Mouse (Mus musculus): ENCODE measurements around the gene Slc2a3. TPM values are rescaled to one million over a fixed set of nuclear protein-coding genes. Genes with fewer than 3 reads are reported as not detected.
"Not testable (repeated sequence)": the region's sequence is repeated elsewhere in the genome, so short reads cannot be mapped to it uniquely, and the experiment has no call there.

The Slc2a3 gene
- polyA plus RNA-seq, 1 experiment from 2014 or later, result 10.4 TPM

GRCm38 (mm10) chr6:122755913-122756312 lies 45.5 kb downstream of the Slc2a3 start:
- H3K4me3 ChIP-seq (replicated peaks), result no peak overlapping the region
- no peak overlapping the region for H3K27ac ChIP-seq
- H3K9ac ChIP-seq, result no peak overlapping the region
- H3K9me3 ChIP-seq (replicated peaks), result no peaks in the 10 kb centered on the region
- H3K4me1 ChIP-seq, result no peaks in the 10 kb centered on the region
- no peak overlapping the region for H3K4me2 ChIP-seq
- WGBS, result 35% methylated on average over 1 of the region's 2 CpGs
- no peaks in the 10 kb centered on the region for H3K36me3 ChIP-seq
- no peaks in the 10 kb centered on the region for H3K27me3 ChIP-seq
- ATAC-seq (replicated peaks; ENCODE audit: low FRiP score), result no peak

DNA sequence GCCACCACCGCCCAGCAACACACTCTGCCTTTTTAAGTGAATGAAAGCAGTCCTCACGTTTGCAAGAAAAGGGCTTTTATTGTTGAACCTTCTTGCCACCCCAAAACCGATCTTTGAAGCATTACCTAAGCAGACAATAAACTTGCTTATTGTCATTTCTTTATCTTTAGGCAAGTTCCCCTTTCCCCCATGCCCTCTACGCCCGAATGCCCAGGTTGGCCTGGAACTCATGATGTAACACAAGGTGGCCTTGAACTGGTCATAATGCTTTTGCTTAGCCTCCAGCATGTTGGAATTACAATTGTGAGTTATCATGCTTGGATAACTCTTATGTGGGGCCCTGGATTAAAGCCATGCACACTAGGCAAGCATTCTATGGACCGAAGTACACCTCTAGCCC lies 50.9 kb downstream of the Slc2a3 start:
- peaks cover 9% of the 10 kb centered on the region; the same call in 1 of the 2 replicates for H3K27me3 ChIP-seq
- no peak overlapping the region for H3K4me2 ChIP-seq
- 81% methylated on average over 6 of the region's 6 CpGs for WGBS
- no peak overlapping the region for H3K27ac ChIP-seq
- H3K9ac ChIP-seq, result no peak overlapping the region
- H3K4me1 ChIP-seq, result no peaks in the 10 kb centered on the region
- H3K4me3 ChIP-seq (replicated peaks), result no peak overlapping the region
- H3K9me3 ChIP-seq (replicated peaks), result no peaks in the 10 kb centered on the region
- no peaks in the 10 kb centered on the region for H3K36me3 ChIP-seq
- no peak for ATAC-seq (replicated peaks; ENCODE audit: low FRiP score)

DNA sequence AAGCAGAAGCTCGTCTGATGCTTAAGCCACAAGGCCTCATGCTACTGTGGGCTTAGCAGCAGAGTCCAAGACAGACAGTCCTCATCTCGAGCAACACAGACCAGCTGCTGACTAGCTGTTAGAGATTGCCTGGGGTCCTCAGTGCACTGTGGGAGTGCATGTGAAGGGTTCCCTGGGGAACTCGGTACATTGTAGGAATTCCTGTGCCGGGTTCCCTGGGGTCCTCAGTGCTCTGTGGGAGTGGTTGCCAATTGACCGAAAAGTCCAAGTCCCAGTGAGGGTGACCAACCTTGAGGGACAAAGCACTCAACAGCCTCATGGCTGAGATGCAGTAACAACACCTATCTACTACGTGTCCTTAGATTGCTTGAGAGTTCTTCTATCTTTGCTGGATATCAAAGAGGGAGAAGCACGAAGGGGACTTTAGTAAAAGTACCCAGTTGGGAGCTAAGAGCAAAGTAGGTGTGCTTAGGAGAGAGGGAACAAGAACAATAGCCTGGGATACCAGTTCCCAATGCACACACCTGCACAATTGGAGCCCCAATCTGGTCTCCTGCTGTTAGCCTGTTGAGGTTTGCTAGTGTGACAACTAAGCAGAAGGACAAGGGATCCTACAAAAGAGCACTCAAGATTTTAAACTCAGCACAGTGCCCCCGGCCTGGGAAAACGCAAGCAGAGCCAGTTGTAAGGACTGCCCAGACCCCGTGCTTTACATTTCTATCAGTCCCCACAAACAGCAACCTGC lies 56.8 kb downstream of the Slc2a3 start:
- Histone ChIP-seq H3K27ac (no peak overlapping the region), H3K4me2 (no peak overlapping the region), H3K9ac (no peak overlapping the region), H3K4me1 (peaks cover 25% of the 10 kb centered on the region), H3K36me3 (no peaks in the 10 kb centered on the region), H3K9me3 (replicated peaks) (no peaks in the 10 kb centered on the region), H3K27me3 (peaks cover 63% of the 10 kb centered on the region), H3K4me3 (replicated peaks) (no peak overlapping the region)
- no peak for ATAC-seq (replicated peaks; ENCODE audit: low FRiP score)
- WGBS, result 42% methylated on average over 10 of the region's 10 CpGs

- no peak overlapping the region for H3K9ac ChIP-seq
- H3K4me3 ChIP-seq (replicated peaks), result no peak overlapping the region
- no peak overlapping the region for H3K27ac ChIP-seq
- 15% methylated on average over 11 of the region's 11 CpGs for WGBS
- no peak for ATAC-seq (replicated peaks; ENCODE audit: low FRiP score)
- peaks cover 63% of the 10 kb centered on the region for H3K27me3 ChIP-seq
- no peaks in the 10 kb centered on the region for H3K9me3 ChIP-seq (replicated peaks)
- H3K36me3 ChIP-seq, result no peaks in the 10 kb centered on the region
- H3K4me1 ChIP-seq, result peaks cover 25% of the 10 kb centered on the region
- H3K4me2 ChIP-seq, result no peak overlapping the region
These were observed 58.1 kb downstream of the Slc2a3 start for GRCm38 (mm10) chr6:122743353-122743752.

- WGBS, result under 1% methylated on average over 23 of the region's 23 CpGs
- no peak for ATAC-seq (replicated peaks; ENCODE audit: low FRiP score)
- Histone ChIP-seq H3K4me1 (peaks cover 25% of the 10 kb centered on the region), H3K36me3 (no peaks in the 10 kb centered on the region), H3K27me3 (peaks cover 63% of the 10 kb centered on the region), H3K9me3 (replicated peaks) (no peaks in the 10 kb centered on the region), H3K9ac (peak overlapping the region; percentile 31), H3K27ac (no peak overlapping the region), H3K4me3 (replicated peaks) (peak overlapping the region; percentile 54), H3K4me2 (peak overlapping the region; percentile 77)
These were observed 59.1 kb downstream of the Slc2a3 start for GRCm38 (mm10) chr6:122742228-122742899.

DNA sequence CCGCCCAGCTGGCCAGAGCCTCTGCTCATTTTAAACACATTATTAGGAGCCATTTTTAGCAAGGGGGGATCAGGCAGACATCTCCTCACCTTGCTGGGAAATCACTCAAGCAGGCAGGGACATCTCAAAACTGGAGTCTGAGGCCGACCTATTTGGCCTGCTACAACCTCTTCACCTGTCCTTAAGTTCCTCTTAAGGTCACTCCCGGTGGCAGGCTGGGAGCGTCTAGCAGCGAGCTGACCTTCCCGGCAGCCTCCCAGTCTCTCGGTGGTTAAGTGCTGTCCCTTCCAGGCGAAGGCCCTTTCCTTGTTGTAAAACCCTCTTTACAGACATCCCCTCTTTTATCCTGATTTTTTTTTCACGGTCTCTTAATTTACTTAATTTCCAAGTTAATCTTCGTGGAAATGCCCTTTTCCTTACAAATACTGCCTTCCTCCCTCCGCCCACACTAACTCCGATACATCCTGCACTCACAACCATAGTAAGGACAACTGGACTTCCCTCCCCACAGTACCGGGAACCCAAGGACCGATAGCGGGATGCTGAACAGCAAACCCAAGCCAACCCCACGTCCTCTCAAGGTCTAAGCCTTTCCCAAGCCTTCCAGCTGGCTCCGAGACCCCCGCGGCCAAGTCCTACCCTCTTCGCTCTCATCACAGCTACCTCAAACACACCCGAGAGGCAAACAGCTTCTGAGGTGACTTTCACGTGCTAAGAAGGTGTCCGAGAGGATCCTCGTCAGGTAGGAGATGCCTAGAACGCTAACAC lies 59.8 kb downstream of the Slc2a3 start:
- no peaks in the 10 kb centered on the region for H3K36me3 ChIP-seq
- WGBS, result 4% methylated on average over 25 of the region's 25 CpGs
- no peak for ATAC-seq (replicated peaks; ENCODE audit: low FRiP score)
- peak overlapping the region; percentile 54 for H3K4me3 ChIP-seq (replicated peaks)
- peak overlapping the region; percentile 31; the same call in 1 of the 2 replicates for H3K9ac ChIP-seq
- H3K27me3 ChIP-seq, result peaks cover 63% of the 10 kb centered on the region
- peaks cover 25% of the 10 kb centered on the region for H3K4me1 ChIP-seq
- peak overlapping the region; percentile 77 for H3K4me2 ChIP-seq
- H3K27ac ChIP-seq, result no peak overlapping the region
- H3K9me3 ChIP-seq (replicated peaks), result no peaks in the 10 kb centered on the region

GRCm38 (mm10) chr6:122739952-122740351 lies 61.5 kb downstream of the Slc2a3 start:
- WGBS, result 12% methylated on average over 8 of the region's 8 CpGs
- no peak overlapping the region for H3K27ac ChIP-seq
- peaks cover 48% of the 10 kb centered on the region for H3K27me3 ChIP-seq
- no peak overlapping the region for H3K9ac ChIP-seq
- ATAC-seq (replicated peaks; ENCODE audit: low FRiP score), result no peak
- peak overlapping the region; percentile 20 for H3K4me2 ChIP-seq
- H3K4me1 ChIP-seq, result peaks cover 23% of the 10 kb centered on the region
- no peaks in the 10 kb centered on the region for H3K36me3 ChIP-seq
- no peaks in the 10 kb centered on the region for H3K9me3 ChIP-seq (replicated peaks)
- no peak overlapping the region for H3K4me3 ChIP-seq (replicated peaks)

GRCm38 (mm10) chr6:122719942-122720341 lies 81.5 kb downstream of the Slc2a3 start:
- Histone ChIP-seq H3K36me3 (no peaks in the 10 kb centered on the region), H3K4me1 (no peaks in the 10 kb centered on the region), H3K27me3 (no peaks in the 10 kb centered on the region), H3K27ac (no peak overlapping the region), H3K4me3 (replicated peaks) (no peak overlapping the region), H3K9me3 (replicated peaks) (no peaks in the 10 kb centered on the region), H3K4me2 (no peak overlapping the region), H3K9ac (no peak overlapping the region)
- no peak for ATAC-seq (replicated peaks; ENCODE audit: low FRiP score)
- 26% methylated on average over 2 of the region's 2 CpGs for WGBS

DNA sequence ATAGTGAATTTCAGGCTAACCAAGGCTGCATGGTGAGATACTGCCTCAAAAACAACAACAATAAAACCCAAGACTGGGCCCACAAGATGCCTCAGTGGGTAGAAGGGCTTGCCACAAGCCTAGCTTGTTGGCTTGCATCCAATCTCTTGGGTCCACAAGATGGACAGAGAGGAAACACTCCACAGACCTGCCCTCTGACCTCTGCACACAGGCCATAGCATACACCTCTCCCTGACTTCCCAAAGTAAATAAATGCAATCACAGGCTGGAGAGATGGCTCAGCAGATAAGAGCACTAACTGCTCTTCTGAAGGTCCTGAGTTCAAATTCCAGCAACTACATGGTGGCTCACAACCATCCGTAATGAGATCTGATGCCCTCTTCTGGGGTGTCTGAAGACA lies 83.2 kb downstream of the Slc2a3 start:
- H3K27me3 ChIP-seq; H3K4me3 ChIP-seq (replicated peaks); ATAC-seq (replicated peaks; ENCODE audit: low FRiP score); H3K9ac ChIP-seq; H3K9me3 ChIP-seq (replicated peaks); H3K4me1 ChIP-seq; H3K27ac ChIP-seq; H3K4me2 ChIP-seq; H3K36me3 ChIP-seq: not testable (repeated sequence)
- 84% methylated on average over 1 of the region's 1 CpGs for WGBS

DNA sequence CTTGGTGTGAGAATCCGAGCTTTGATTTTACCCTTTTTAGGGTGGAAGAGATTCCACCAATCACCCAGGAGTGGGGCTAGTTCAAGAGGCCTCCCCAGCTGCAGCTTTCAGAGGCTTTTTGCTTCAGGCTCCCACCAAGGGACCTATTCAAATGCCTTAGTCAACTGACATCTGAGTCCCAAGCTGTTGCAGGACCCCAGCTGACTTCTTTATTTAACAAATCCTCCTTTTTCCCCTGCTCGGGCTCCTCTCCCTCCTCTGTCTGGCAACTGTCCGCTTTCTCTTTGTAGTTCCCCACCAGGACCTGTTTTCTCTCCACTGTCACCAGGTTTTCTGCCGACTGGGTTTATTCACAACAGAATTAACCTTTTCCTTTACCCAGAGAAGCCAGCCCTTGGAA lies 85.6 kb downstream of the Slc2a3 start:
- ATAC-seq (replicated peaks; ENCODE audit: low FRiP score), result no peak
- 14% methylated on average over 4 of the region's 4 CpGs for WGBS

GRCm38 (mm10) chr6:122714707-122715365 lies 86.6 kb downstream of the Slc2a3 start:
- H3K4me1 ChIP-seq, result no peaks in the 10 kb centered on the region
- H3K4me3 ChIP-seq (replicated peaks), result no peak overlapping the region
- no peaks in the 10 kb centered on the region for H3K27me3 ChIP-seq
- no peak overlapping the region for H3K9ac ChIP-seq
- H3K9me3 ChIP-seq (replicated peaks), result no peaks in the 10 kb centered on the region
- ATAC-seq (replicated peaks; ENCODE audit: low FRiP score), result no peak
- WGBS, result 54% methylated on average over 7 of the region's 7 CpGs
- no peak overlapping the region for H3K4me2 ChIP-seq
- no peaks in the 10 kb centered on the region for H3K36me3 ChIP-seq
- no peak overlapping the region for H3K27ac ChIP-seq

More for the DNA sequence above, 85.6 kb downstream of the Slc2a3 start:
- H3K27ac ChIP-seq, result no peak overlapping the region
- no peak overlapping the region for H3K4me2 ChIP-seq
- no peaks in the 10 kb centered on the region for H3K9me3 ChIP-seq (replicated peaks)
- no peaks in the 10 kb centered on the region for H3K36me3 ChIP-seq
- no peak overlapping the region for H3K4me3 ChIP-seq (replicated peaks)
- H3K4me1 ChIP-seq, result no peaks in the 10 kb centered on the region
- no peaks in the 10 kb centered on the region for H3K27me3 ChIP-seq
- H3K9ac ChIP-seq, result no peak overlapping the region

DNA sequence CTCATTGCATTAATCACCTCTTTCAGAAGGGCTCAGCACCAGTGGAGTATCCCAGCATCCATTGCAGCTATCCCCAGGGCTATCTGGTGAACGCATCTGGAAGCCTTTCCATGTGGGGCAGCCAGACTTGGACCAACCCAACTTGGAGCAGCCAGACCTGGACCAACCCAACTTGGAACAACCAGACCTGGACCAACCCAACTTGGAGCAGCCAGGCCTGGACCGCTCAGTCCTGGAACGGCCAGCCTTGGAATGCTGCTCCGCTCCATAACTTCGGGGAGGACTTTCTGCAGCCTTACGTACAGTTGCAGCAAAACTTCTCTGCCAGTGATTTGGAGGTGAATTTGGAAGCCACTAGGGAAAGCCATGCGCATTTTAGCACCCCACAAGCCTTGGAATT lies 88.3 kb downstream of the Slc2a3 start:
- H3K4me2 ChIP-seq; H3K4me3 ChIP-seq (replicated peaks); ATAC-seq (replicated peaks; ENCODE audit: low FRiP score); H3K9me3 ChIP-seq (replicated peaks); H3K4me1 ChIP-seq; H3K27me3 ChIP-seq; H3K36me3 ChIP-seq; H3K9ac ChIP-seq; H3K27ac ChIP-seq: not testable (repeated sequence)
- WGBS, result 92% methylated on average over 7 of the region's 7 CpGs

Measured in kidney, embryonic 15.5 days (tissue).